Mouse (Mus musculus) cerebellum, adult 2 months (tissue): ENCODE results near the gene Dapp1. TPM values are rescaled to one million over a fixed set of nuclear protein-coding genes. Genes with fewer than 3 reads are reported as not detected.

Source experiments
- DNase-seq, 2 experiments: peaks; one replicate each; pipeline ENCODE4 v3.0.0; 2021
- H3K27ac ChIP-seq: fragments of 200-500 bp; 2 replicates; pipeline ENCODE4 v1.5.1; 2012; ENCODE audit warnings: low read length, control low read depth, inconsistent platforms; ENCODE audit not compliant: insufficient read depth
- H3K27me3 ChIP-seq: fragments of 200-500 bp; 2 replicates; pipeline ENCODE4 v1.6.1; 2012; ENCODE audit warnings: inconsistent platforms, mild to moderate bottlenecking, low read length, moderate library complexity; ENCODE audit not compliant: control insufficient read depth, insufficient read depth
- H3K4me1 ChIP-seq: fragments of 200-500 bp; 2 replicates; pipeline ENCODE4 v1.6.1; 2011; ENCODE audit warnings: low read length; ENCODE audit not compliant: control insufficient read depth, insufficient read depth
- H3K4me3 ChIP-seq: fragments of 200-500 bp; replicated peaks from 2 replicates; pipeline ENCODE3; 2011; ENCODE audit warnings: mild to moderate bottlenecking, low read depth, low read length, control low read depth; ENCODE audit not compliant: insufficient read depth
- CTCF ChIP-seq: fragments of 200-500 bp; IDR thresholded peaks from 2 replicates; pipeline ENCODE4 v1.5.1; 2011; ENCODE audit warnings: low read depth, mild to moderate bottlenecking, control low read depth, low read length, moderate library complexity, borderline replicate concordance; ENCODE audit not compliant: insufficient read depth
- POLR2A ChIP-seq: fragments of 200-500 bp; IDR thresholded peaks from 2 replicates; pipeline ENCODE4 v1.6.1; 2011; ENCODE audit warnings: low read length, control low read depth, borderline replicate concordance; ENCODE audit not compliant: insufficient read depth
- WGBS: fragments of 180-500 bp; shearing (Covaris S2); methylation state at CpG from one replicate; pipeline ENCODE4 v1.1.7; 2018; 5-methylcytosine and 5-hydroxymethylcytosine counted together
- polyA plus RNA-seq: library from polyadenylated mRNA; depleted of rRNA; stranded (reverse); fragments of >200 nt; gene quantifications from 2 replicates; pipeline ENCODE4 v1.2.3, GENCODE M21; 2012

Gene Dapp1
- polyA plus RNA-seq, 1 experiment, result 1.1 TPM

- no peak for TF ChIP-seq CTCF
- no peak for TF ChIP-seq POLR2A
- no peaks in the 10 kb centered on the region for H3K4me1 ChIP-seq
- no peak for DNase-seq
- H3K27me3 ChIP-seq, result no peaks in the 10 kb centered on the region
- WGBS, result 85% methylated on average over 2 of the region's 2 CpGs
- no peak overlapping the region for H3K27ac ChIP-seq
- no peak overlapping the region for H3K4me3 ChIP-seq
Observed at GRCm38 (mm10) chr3:138014725-138015124, 33.4 kb upstream of the Dapp1 start.

GRCm38 (mm10) chr3:138012351-138012750 is 31.0 kb upstream of the Dapp1 start:
- Histone ChIP-seq H3K27me3 (no peaks in the 10 kb centered on the region), H3K4me3 (no peak overlapping the region), H3K4me1 (0 out of 2 replicates have a peak, but pooled peaks cover 3% of the 10 kb centered on the region), H3K27ac (no peak overlapping the region)
- 45% methylated on average over 4 of the region's 4 CpGs for WGBS
- TF ChIP-seq POLR2A (no peak), CTCF (no peak)
- DNase-seq, result no peak

- Histone ChIP-seq H3K4me3 (no peak overlapping the region), H3K27ac (no peak overlapping the region), H3K4me1 (0 out of 2 replicates have a peak, but pooled peaks cover 3% of the 10 kb centered on the region), H3K27me3 (no peaks in the 10 kb centered on the region)
- no peak for TF ChIP-seq POLR2A
- no peak for TF ChIP-seq CTCF
- DNase-seq, result no peak
- 52% methylated on average over 6 of the region's 6 CpGs for WGBS
Observed at GRCm38 (mm10) chr3:138008152-138008551, 26.8 kb upstream of the Dapp1 start.

- H3K4me1 ChIP-seq, result 0 out of 2 replicates have a peak, but pooled peaks cover 3% of the 10 kb centered on the region
- TF ChIP-seq POLR2A (no peak), CTCF (no peak)
- H3K27ac ChIP-seq, result no peak overlapping the region
- DNase-seq, result no peak
- 92% methylated on average over 3 of the region's 3 CpGs for WGBS
- no peaks in the 10 kb centered on the region for H3K27me3 ChIP-seq
- no peak overlapping the region for H3K4me3 ChIP-seq
Observed at GRCm38 (mm10) chr3:138006896-138007295, 25.6 kb upstream of the Dapp1 start.

GRCm38 (mm10) chr3:138003264-138003663 is 21.9 kb upstream of the Dapp1 start:
- H3K27me3 ChIP-seq, result no peaks in the 10 kb centered on the region
- no peak overlapping the region for H3K27ac ChIP-seq
- no peak for DNase-seq
- H3K4me1 ChIP-seq, result no peaks in the 10 kb centered on the region
- H3K4me3 ChIP-seq, result no peak overlapping the region
- WGBS, result 83% methylated on average over 7 of the region's 7 CpGs
- TF ChIP-seq POLR2A (no peak), CTCF (no peak)

- H3K4me3 ChIP-seq, result no peak overlapping the region
- TF ChIP-seq POLR2A (no peak), CTCF (no peak)
- H3K4me1 ChIP-seq, result no peaks in the 10 kb centered on the region
- no peak overlapping the region for H3K27ac ChIP-seq
- WGBS, result 77% methylated on average over 6 of the region's 6 CpGs
- H3K27me3 ChIP-seq, result no peaks in the 10 kb centered on the region
- DNase-seq, result no peak
Observed at GRCm38 (mm10) chr3:138002545-138002944, 21.2 kb upstream of the Dapp1 start.

- no peaks in the 10 kb centered on the region for H3K4me1 ChIP-seq
- no peak for DNase-seq
- H3K27ac ChIP-seq, result no peak overlapping the region
- H3K27me3 ChIP-seq, result no peaks in the 10 kb centered on the region
- 81% methylated on average over 4 of the region's 4 CpGs for WGBS
- no peak overlapping the region for H3K4me3 ChIP-seq
- TF ChIP-seq POLR2A, result no peak
- no peak for TF ChIP-seq CTCF
Observed at GRCm38 (mm10) chr3:138001865-138002264, 20.5 kb upstream of the Dapp1 start.

- Histone ChIP-seq H3K4me3 (no peak overlapping the region), H3K27ac (no peak overlapping the region), H3K4me1 (no peaks in the 10 kb centered on the region), H3K27me3 (no peaks in the 10 kb centered on the region)
- WGBS, result 27% methylated on average over 4 of the region's 4 CpGs
- TF ChIP-seq CTCF (no peak), POLR2A (no peak)
- DNase-seq, result no peak
Observed at GRCm38 (mm10) chr3:138000724-138001069, 19.4 kb upstream of the Dapp1 start.
